Mouse (Mus musculus): ENCODE measurements at regions not wholly inside any gene's neighbourhood (a gene's known extent, or its start where the extent isn't known, plus 50 kb on each side); places are given as distances from the start of the nearest gene placed in this dataset.

GRCm38 (mm10) chr2:124775737-124776136, 292.2 kb upstream of the Slc24a5 start:
- no peak for DNase-seq (ENCODE audit: extremely low spot score)

- no peak for DNase-seq (ENCODE audit: extremely low spot score)
These were observed 275.3 kb upstream of the Slc24a5 start for GRCm38 (mm10) chr2:124792633-124793036.

GRCm38 (mm10) chr2:124811709-124812108, 256.2 kb upstream of the Slc24a5 start:
- no peak for DNase-seq (ENCODE audit: extremely low spot score)

GRCm38 (mm10) chr2:124816814-124817213, 251.1 kb upstream of the Slc24a5 start:
- no peak for DNase-seq (ENCODE audit: extremely low spot score)

GRCm38 (mm10) chr2:124819846-124820245, 248.1 kb upstream of the Slc24a5 start:
- no peak for DNase-seq (ENCODE audit: extremely low spot score)

GRCm38 (mm10) chr2:124820821-124821220, 247.1 kb upstream of the Slc24a5 start:
- no peak for DNase-seq (ENCODE audit: extremely low spot score)

GRCm38 (mm10) chr2:124821366-124821765, 246.6 kb upstream of the Slc24a5 start:
- no peak for DNase-seq (ENCODE audit: extremely low spot score)

- DNase-seq (ENCODE audit: extremely low spot score), result no peak
These were observed 219.1 kb upstream of the Slc24a5 start for GRCm38 (mm10) chr2:124848812-124849211.

GRCm38 (mm10) chr2:124858504-124858903, 209.4 kb upstream of the Slc24a5 start:
- no peak for DNase-seq (ENCODE audit: extremely low spot score)

- DNase-seq (ENCODE audit: extremely low spot score), result no peak
These were observed 179.7 kb upstream of the Slc24a5 start for GRCm38 (mm10) chr2:124888209-124888608.

GRCm38 (mm10) chr2:124895002-124895401, 172.9 kb upstream of the Slc24a5 start:
- no peak for DNase-seq (ENCODE audit: extremely low spot score)

GRCm38 (mm10) chr2:124903556-124903955, 164.4 kb upstream of the Slc24a5 start:
- DNase-seq (ENCODE audit: extremely low spot score), result no peak

GRCm38 (mm10) chr2:124905076-124905475, 162.8 kb upstream of the Slc24a5 start:
- DNase-seq (ENCODE audit: extremely low spot score), result no peak

GRCm38 (mm10) chr2:124918986-124919761, 148.8 kb upstream of the Slc24a5 start:
- no peak for DNase-seq (ENCODE audit: extremely low spot score)

- DNase-seq (ENCODE audit: extremely low spot score), result no peak
These were observed 148.1 kb upstream of the Slc24a5 start for GRCm38 (mm10) chr2:124919762-124920255.

- DNase-seq (ENCODE audit: extremely low spot score), result no peak
These were observed 147.7 kb upstream of the Slc24a5 start for GRCm38 (mm10) chr2:124920265-124920664.

- DNase-seq (ENCODE audit: extremely low spot score), result peak; percentile 35
These were observed 139.8 kb upstream of the Slc24a5 start for GRCm38 (mm10) chr2:124927882-124928758.

GRCm38 (mm10) chr2:124928759-124929113, 139.2 kb upstream of the Slc24a5 start:
- no peak for DNase-seq (ENCODE audit: extremely low spot score)

- no peak for DNase-seq (ENCODE audit: extremely low spot score)
These were observed 137.2 kb upstream of the Slc24a5 start for GRCm38 (mm10) chr2:124930719-124931118.

- DNase-seq (ENCODE audit: extremely low spot score), result no peak
These were observed 135.4 kb upstream of the Slc24a5 start for GRCm38 (mm10) chr2:124932566-124932965.

- no peak for DNase-seq (ENCODE audit: extremely low spot score)
These were observed 134.0 kb upstream of the Slc24a5 start for GRCm38 (mm10) chr2:124933876-124934275.

GRCm38 (mm10) chr2:124948263-124948781, 119.6 kb upstream of the Slc24a5 start:
- DNase-seq (ENCODE audit: extremely low spot score), result no peak

All from embryo, embryonic 9.5 days (tissue).